ENCODE assay signal across 8 mouse cellular contexts in genomic region chr2:82052338-82053184, GRCm38 (mm10). TPM values are rescaled to one million over a fixed set of nuclear protein-coding genes. Genes with fewer than 3 reads are reported as not detected.
A peak's percentile ranks its signal among the peaks of the same experiment; 100 is the strongest.
DNase-seq lines count a peak whose midpoint lies in the region; ATAC-seq and TF ChIP-seq lines count a peak whose summit lies in the region.

No protein-coding gene starts in this region.

- TF ChIP-seq CTCF in brain, embryonic 14.5 days (IDR thresholded peaks at IDR 0.05; ENCODE audit: borderline replicate concordance, extremely low read depth, insufficient read depth, insufficient read length) = no peak

- H3K4me2 ChIP-seq in forebrain, embryonic 11.5 days (ENCODE audit: low read depth, low read length, severe bottlenecking) = peak overlapping the region; percentile 93

- no peaks in the 10 kb centered on the region for H3K9me3 ChIP-seq in forebrain, embryonic 11.5 days (ENCODE audit: control insufficient read depth, low read length)

- no peaks in the 10 kb centered on the region for H3K36me3 ChIP-seq in forebrain, embryonic 11.5 days (ENCODE audit: control insufficient read depth, insufficient read depth, low read length)

- H3K4me1 ChIP-seq in forebrain, embryonic 11.5 days (replicated peaks; ENCODE audit: control insufficient read depth, insufficient read depth, low read length) = peaks cover 3% of the 10 kb centered on the region; the same call in 1 of the 2 replicates

- H3K27me3 ChIP-seq in forebrain, embryonic 11.5 days (ENCODE audit: control insufficient read depth, insufficient read depth, low read length) = peaks cover 14% of the 10 kb centered on the region

- H3K27ac ChIP-seq in forebrain, embryonic 11.5 days (ENCODE audit: low read depth, low read length) = no peak overlapping the region

- peak overlapping the region; percentile 65 for H3K9ac ChIP-seq in forebrain, embryonic 11.5 days (ENCODE audit: low read length)

- peak; percentile 71 for DNase-seq in heart, adult 11 months
- DNase-seq in heart, adult 9 months (ENCODE audit: low spot score in 2 of 2) = no peak
- DNase-seq in brain, embryonic 14.5 days (ENCODE audit: low read depth) = peak; percentile 87
- peak; percentile 56 for DNase-seq in forebrain, embryonic 11.5 days (ENCODE audit: low spot score)
- peak; percentile 76 for DNase-seq in layer of hippocampus, adult 9-11 months
- DNase-seq in mesoderm, embryonic 11.5 days (ENCODE audit: low read depth, low spot score) = peak; percentile 44
- peak; percentile 59 for DNase-seq in telencephalon, adult 2 months (ENCODE audit: low read depth, low spot score)
- no peak for DNase-seq in spleen, postnatal 14 days (ENCODE audit: low spot score in 2 of 2)

- H3K4me3 ChIP-seq in forebrain, embryonic 11.5 days (ENCODE audit: low read depth, low read length) = peak overlapping the region; percentile 70

- no peak for TF ChIP-seq POLR2A in brain, embryonic 14.5 days (IDR thresholded peaks at IDR 0.05; ENCODE audit: borderline replicate concordance, extremely low read depth, insufficient read depth, insufficient read length, poor library complexity, severe bottlenecking)

- 2% methylated on average over 34 of the region's 34 CpGs for WGBS in forebrain, embryonic 11.5 days

- ATAC-seq in forebrain, embryonic 11.5 days (replicated peaks; ENCODE audit: low FRiP score) = peak; percentile 51

RNA-seq across cellular contexts. Expression of gene Zfp804a, which starts 0.5 kb away (rescaled TPM):
- 7.5 and 12.4 TPM in 2 replicates for polyA plus RNA-seq in brain, embryonic 14.5 days (2012; rRNA removed)
- polyA plus RNA-seq in forebrain, embryonic 11.5 days (2014; fragmentation: Nextera tagmentation; extraction: Ambion mirVana) = 0.51 and 0.73 TPM in 2 replicates

Comparison
In these comparisons a context has a peak if more than half of its experiments do, and no peak if none do; other contexts are left out.
1. DNase-seq: peak in heart, adult 11 months (single experiment), brain, embryonic 14.5 days (single experiment), forebrain, embryonic 11.5 days (single experiment), layer of hippocampus, adult 9-11 months (single experiment), mesoderm, embryonic 11.5 days (single experiment) and telencephalon, adult 2 months (single experiment); none in heart, adult 9 months (0 of 2) and spleen, postnatal 14 days (0 of 2).